Mouse (Mus musculus): ENCODE measurements around the gene Knop1. TPM values are rescaled to one million over a fixed set of nuclear protein-coding genes. Genes with fewer than 3 reads are reported as not detected.

Knop1 gene
- polyA plus RNA-seq, 1 experiment from 2014 or later: 64.9 TPM

GRCm38 (mm10) chr7:118841030-118841745 lies 14.9 kb downstream of the Knop1 start:
- Histone ChIP-seq H3K9ac (replicated peaks; ENCODE audit: low read length) (no peak overlapping the region), H3K9me3 (ENCODE audit: control insufficient read depth, low read length) (no peaks in the 10 kb centered on the region; the same call in 1 of the 2 replicates), H3K4me3 (replicated peaks; ENCODE audit: low read depth, low read length) (no peak overlapping the region), H3K4me2 (ENCODE audit: low read length) (no peak overlapping the region), H3K4me1 (ENCODE audit: control insufficient read depth, insufficient read depth, low read length) (no peaks in the 10 kb centered on the region), H3K27me3 (ENCODE audit: control insufficient read depth, insufficient read depth, low read length) (no peaks in the 10 kb centered on the region), H3K36me3 (ENCODE audit: control insufficient read depth, insufficient read depth, low read length) (peaks cover 96% of the 10 kb centered on the region), H3K27ac (replicated peaks; ENCODE audit: low read depth, low read length) (no peak overlapping the region)
- ATAC-seq (ENCODE audit: low FRiP score, low TSS enrichment) (no peak), DNase-seq (peak; percentile 56)
- 80% methylated on average over 8 of the region's 8 CpGs for WGBS

- H3K27ac ChIP-seq (replicated peaks; ENCODE audit: low read depth, low read length): no peak overlapping the region
- no peak overlapping the region for H3K9ac ChIP-seq (replicated peaks; ENCODE audit: low read length)
- no peak overlapping the region for H3K4me2 ChIP-seq (ENCODE audit: low read length)
- H3K27me3 ChIP-seq (ENCODE audit: control insufficient read depth, insufficient read depth, low read length): no peaks in the 10 kb centered on the region
- peaks cover 95% of the 10 kb centered on the region for H3K36me3 ChIP-seq (ENCODE audit: control insufficient read depth, insufficient read depth, low read length)
- WGBS: 90% methylated on average over 5 of the region's 5 CpGs
- no peak for ATAC-seq (ENCODE audit: low FRiP score, low TSS enrichment)
- no peaks in the 10 kb centered on the region for H3K4me1 ChIP-seq (ENCODE audit: control insufficient read depth, insufficient read depth, low read length)
- no peak for DNase-seq
- H3K4me3 ChIP-seq (replicated peaks; ENCODE audit: low read depth, low read length): no peak overlapping the region
- no peaks in the 10 kb centered on the region; the same call in 1 of the 2 replicates for H3K9me3 ChIP-seq (ENCODE audit: control insufficient read depth, low read length)
Observed at GRCm38 (mm10) chr7:118837901-118838300, 18.2 kb downstream of the Knop1 start.

- ATAC-seq (ENCODE audit: low FRiP score, low TSS enrichment) (no peak; the same call in 1 of the 2 replicates), DNase-seq (peak; percentile 37)
- Histone ChIP-seq H3K36me3 (ENCODE audit: control insufficient read depth, insufficient read depth, low read length) (peaks cover 55% of the 10 kb centered on the region), H3K27me3 (ENCODE audit: control insufficient read depth, insufficient read depth, low read length) (no peaks in the 10 kb centered on the region), H3K9me3 (ENCODE audit: control insufficient read depth, low read length) (no peaks in the 10 kb centered on the region), H3K9ac (replicated peaks; ENCODE audit: low read length) (no peak overlapping the region), H3K4me3 (replicated peaks; ENCODE audit: low read depth, low read length) (no peak overlapping the region), H3K4me2 (ENCODE audit: low read length) (no peak overlapping the region), H3K27ac (replicated peaks; ENCODE audit: low read depth, low read length) (no peak overlapping the region), H3K4me1 (ENCODE audit: control insufficient read depth, insufficient read depth, low read length) (peaks cover 8% of the 10 kb centered on the region; the same call in 1 of the 2 replicates)
- 18% methylated on average over 5 of the region's 5 CpGs for WGBS
Observed at GRCm38 (mm10) chr7:118827975-118828416, 28.1 kb downstream of the Knop1 start.

GRCm38 (mm10) chr7:118824451-118824850 lies 31.6 kb downstream of the Knop1 start:
- no peaks in the 10 kb centered on the region for H3K9me3 ChIP-seq (ENCODE audit: control insufficient read depth, low read length)
- WGBS: 40% methylated on average over 7 of the region's 7 CpGs
- H3K27ac ChIP-seq (replicated peaks; ENCODE audit: low read depth, low read length): peak overlapping the region; percentile 26; the same call in 1 of the 2 replicates
- peaks cover 34% of the 10 kb centered on the region for H3K36me3 ChIP-seq (ENCODE audit: control insufficient read depth, insufficient read depth, low read length)
- H3K4me1 ChIP-seq (ENCODE audit: control insufficient read depth, insufficient read depth, low read length): peaks cover 8% of the 10 kb centered on the region; the same call in 1 of the 2 replicates
- no peak overlapping the region for H3K9ac ChIP-seq (replicated peaks; ENCODE audit: low read length)
- no peaks in the 10 kb centered on the region for H3K27me3 ChIP-seq (ENCODE audit: control insufficient read depth, insufficient read depth, low read length)
- no peak overlapping the region for H3K4me2 ChIP-seq (ENCODE audit: low read length)
- ATAC-seq (ENCODE audit: low FRiP score, low TSS enrichment) (no peak), DNase-seq (no peak)
- no peak overlapping the region for H3K4me3 ChIP-seq (replicated peaks; ENCODE audit: low read depth, low read length)

- 95% methylated on average over 12 of the region's 12 CpGs for WGBS
- H3K9ac ChIP-seq (replicated peaks; ENCODE audit: low read length): no peak overlapping the region
- H3K4me3 ChIP-seq (replicated peaks; ENCODE audit: low read depth, low read length): no peak overlapping the region
- no peak for ATAC-seq (ENCODE audit: low FRiP score, low TSS enrichment)
- no peak for DNase-seq
- peaks cover 41% of the 10 kb centered on the region for H3K36me3 ChIP-seq (ENCODE audit: control insufficient read depth, insufficient read depth, low read length)
- no peaks in the 10 kb centered on the region for H3K4me1 ChIP-seq (ENCODE audit: control insufficient read depth, insufficient read depth, low read length)
- H3K4me2 ChIP-seq (ENCODE audit: low read length): no peak overlapping the region
- no peak overlapping the region for H3K27ac ChIP-seq (replicated peaks; ENCODE audit: low read depth, low read length)
- no peaks in the 10 kb centered on the region for H3K27me3 ChIP-seq (ENCODE audit: control insufficient read depth, insufficient read depth, low read length)
- H3K9me3 ChIP-seq (ENCODE audit: control insufficient read depth, low read length): no peaks in the 10 kb centered on the region
Observed at GRCm38 (mm10) chr7:118821887-118822556, 34.0 kb downstream of the Knop1 start.

- 77% methylated on average over 7 of the region's 7 CpGs for WGBS
- no peak overlapping the region for H3K9ac ChIP-seq (replicated peaks; ENCODE audit: low read length)
- no peak overlapping the region for H3K27ac ChIP-seq (replicated peaks; ENCODE audit: low read depth, low read length)
Observed at GRCm38 (mm10) chr7:118821356-118821755, 34.7 kb downstream of the Knop1 start.

GRCm38 (mm10) chr7:118819666-118820065 lies 36.4 kb downstream of the Knop1 start:
- WGBS: 89% methylated on average over 1 of the region's 1 CpGs
- no peak for ATAC-seq (ENCODE audit: low FRiP score, low TSS enrichment)
- peaks cover 42% of the 10 kb centered on the region for H3K36me3 ChIP-seq (ENCODE audit: control insufficient read depth, insufficient read depth, low read length)
- H3K9me3 ChIP-seq (ENCODE audit: control insufficient read depth, low read length): no peaks in the 10 kb centered on the region
- H3K4me1 ChIP-seq (ENCODE audit: control insufficient read depth, insufficient read depth, low read length): no peaks in the 10 kb centered on the region
- no peak overlapping the region for H3K27ac ChIP-seq (replicated peaks; ENCODE audit: low read depth, low read length)
- H3K27me3 ChIP-seq (ENCODE audit: control insufficient read depth, insufficient read depth, low read length): no peaks in the 10 kb centered on the region
- no peak overlapping the region for H3K4me3 ChIP-seq (replicated peaks; ENCODE audit: low read depth, low read length)
- no peak for DNase-seq
- no peak overlapping the region for H3K9ac ChIP-seq (replicated peaks; ENCODE audit: low read length)
- no peak overlapping the region for H3K4me2 ChIP-seq (ENCODE audit: low read length)

More at GRCm38 (mm10) chr7:118821356-118821755, 34.7 kb downstream of the Knop1 start:
- ATAC-seq (ENCODE audit: low FRiP score, low TSS enrichment): no peak
- no peak overlapping the region for H3K4me3 ChIP-seq (replicated peaks; ENCODE audit: low read depth, low read length)
- no peaks in the 10 kb centered on the region for H3K9me3 ChIP-seq (ENCODE audit: control insufficient read depth, low read length)
- peaks cover 41% of the 10 kb centered on the region for H3K36me3 ChIP-seq (ENCODE audit: control insufficient read depth, insufficient read depth, low read length)
- no peak overlapping the region for H3K4me2 ChIP-seq (ENCODE audit: low read length)
- DNase-seq: no peak
- H3K27me3 ChIP-seq (ENCODE audit: control insufficient read depth, insufficient read depth, low read length): no peaks in the 10 kb centered on the region
- no peaks in the 10 kb centered on the region for H3K4me1 ChIP-seq (ENCODE audit: control insufficient read depth, insufficient read depth, low read length)

GRCm38 (mm10) chr7:118817741-118818140 lies 38.3 kb downstream of the Knop1 start:
- H3K9me3 ChIP-seq (ENCODE audit: control insufficient read depth, low read length): no peaks in the 10 kb centered on the region
- no peaks in the 10 kb centered on the region for H3K27me3 ChIP-seq (ENCODE audit: control insufficient read depth, insufficient read depth, low read length)
- H3K9ac ChIP-seq (replicated peaks; ENCODE audit: low read length): no peak overlapping the region
- ATAC-seq (ENCODE audit: low FRiP score, low TSS enrichment) (no peak), DNase-seq (no peak)
- no peak overlapping the region for H3K4me3 ChIP-seq (replicated peaks; ENCODE audit: low read depth, low read length)
- H3K36me3 ChIP-seq (ENCODE audit: control insufficient read depth, insufficient read depth, low read length): peaks cover 51% of the 10 kb centered on the region
- H3K27ac ChIP-seq (replicated peaks; ENCODE audit: low read depth, low read length): no peak overlapping the region
- no peaks in the 10 kb centered on the region for H3K4me1 ChIP-seq (ENCODE audit: control insufficient read depth, insufficient read depth, low read length)
- 91% methylated on average over 7 of the region's 7 CpGs for WGBS
- no peak overlapping the region for H3K4me2 ChIP-seq (ENCODE audit: low read length)

Measured in midbrain, embryonic 14.5 days (tissue).